Mouse (Mus musculus) kidney, adult 11 months (tissue): ENCODE data around the gene Pla2g4d.
A peak's percentile ranks its signal among the peaks of the same experiment; 100 is the strongest.

Experiments
- DNase-seq: peaks from one replicate; pipeline ENCODE4 v3.0.0; 2022

Pla2g4d gene

DNA sequence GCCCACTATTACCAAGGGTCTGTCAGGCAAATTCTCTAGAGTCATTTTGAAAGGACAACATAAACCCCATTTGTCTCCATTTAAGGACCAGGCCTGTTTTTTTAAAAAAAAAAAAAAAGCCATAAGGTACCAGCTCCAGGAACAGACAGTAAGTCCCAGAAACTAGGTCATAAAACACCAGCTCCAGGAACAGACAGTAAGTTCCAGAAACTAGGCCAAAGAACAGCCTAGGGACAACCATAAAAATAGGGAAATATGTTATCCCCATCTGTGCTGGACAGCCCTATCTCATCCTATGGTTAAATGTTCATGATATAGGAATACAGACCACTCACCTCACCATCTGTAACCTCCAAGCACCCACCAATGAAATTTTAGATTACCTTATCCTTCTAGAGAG is 32.7 kb downstream of the Pla2g4d start:
- no peak for DNase-seq

DNA sequence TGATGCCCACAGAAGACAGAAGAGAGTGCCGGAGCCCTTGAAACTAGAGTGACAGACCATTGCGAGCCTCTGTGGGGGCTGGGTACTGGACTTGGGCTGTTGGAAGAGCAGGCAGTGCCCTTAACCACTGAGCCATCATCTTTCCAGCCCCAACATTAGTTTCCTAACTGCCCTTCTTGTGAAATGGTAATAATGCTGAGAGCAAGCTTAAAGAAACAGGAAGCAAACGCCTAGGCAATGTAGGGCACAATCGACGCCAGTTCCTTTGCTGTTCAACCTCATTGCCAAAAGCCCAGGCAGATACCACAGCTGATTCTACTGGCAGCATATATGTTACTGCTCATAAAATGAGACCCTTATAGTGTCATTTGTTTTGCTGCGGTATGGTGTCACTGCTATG is 36.4 kb downstream of the Pla2g4d start:
- DNase-seq, result no peak

GRCm38 (mm10) chr2:120245421-120246016 is 43.5 kb downstream of the Pla2g4d start:
- DNase-seq, result no peak

- no peak for DNase-seq
These were observed 44.1 kb downstream of the Pla2g4d start, which contains the start of gene Pla2g4e for GRCm38 (mm10) chr2:120244679-120245420. Gene Pla2g4e, minus strand, starts transcription at chr2:120245335.

- DNase-seq, result no peak
These were observed 45.0 kb downstream of the Pla2g4d start for GRCm38 (mm10) chr2:120243995-120244394.

DNA sequence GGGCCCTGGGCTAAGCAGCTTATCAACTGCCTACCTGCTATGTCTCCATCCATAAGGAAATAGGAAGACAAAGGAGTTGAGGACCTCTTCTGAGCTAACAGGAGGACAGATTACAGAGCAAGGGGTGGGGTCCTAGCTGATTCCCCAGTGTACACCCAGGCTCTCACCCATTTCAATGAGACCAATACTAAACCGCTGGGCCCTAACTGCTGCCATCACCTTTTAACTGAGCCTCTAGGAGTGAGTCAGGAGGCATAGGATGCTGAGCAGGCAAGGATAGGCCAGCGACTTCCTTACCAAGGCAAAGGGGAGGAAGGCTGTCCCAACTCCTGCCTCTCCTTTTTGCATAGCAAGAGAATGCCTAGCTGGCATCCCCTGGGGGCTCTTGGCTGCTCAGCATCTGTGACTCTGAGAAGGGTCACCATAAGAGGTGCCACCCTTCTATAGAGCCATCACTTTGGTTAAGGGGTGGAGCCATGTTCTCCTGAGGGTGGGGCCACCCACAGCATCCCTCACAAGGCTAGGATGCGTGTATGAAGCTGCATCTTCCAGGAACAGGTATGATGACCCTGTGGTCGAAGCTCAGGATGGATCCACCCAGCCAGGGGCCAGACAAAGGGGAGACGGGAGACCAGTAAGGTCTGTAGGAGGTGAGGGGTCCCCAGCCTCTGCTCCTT is 46.1 kb downstream of the Pla2g4d start:
- DNase-seq, result no peak

DNA sequence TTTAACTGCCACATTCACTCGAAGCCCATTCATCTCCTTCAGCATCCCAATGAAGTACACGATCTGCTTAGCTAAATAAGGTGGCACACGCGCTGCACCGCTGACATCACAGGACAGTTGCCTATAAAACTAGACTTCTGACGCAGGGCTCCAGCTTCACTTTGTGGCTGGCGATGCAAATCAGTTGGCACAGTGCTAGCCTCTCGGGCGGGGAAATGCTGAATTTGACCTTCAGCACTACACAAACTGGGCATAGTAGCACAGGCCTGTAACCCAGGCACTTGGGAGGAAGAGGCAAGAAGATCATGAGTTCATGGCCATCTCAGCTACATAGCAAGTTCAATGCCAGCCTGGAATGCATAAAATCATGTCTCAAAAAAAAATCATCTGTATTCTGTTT is 50.3 kb downstream of the Pla2g4d start:
- peak; percentile 15 for DNase-seq

- DNase-seq, result no peak
These were observed 51.2 kb downstream of the Pla2g4d start for GRCm38 (mm10) chr2:120237784-120238183.

GRCm38 (mm10) chr2:120235947-120236640 is 52.9 kb downstream of the Pla2g4d start:
- no peak for DNase-seq

- DNase-seq, result no peak
These were observed 53.6 kb downstream of the Pla2g4d start for GRCm38 (mm10) chr2:120235381-120235780.

DNA sequence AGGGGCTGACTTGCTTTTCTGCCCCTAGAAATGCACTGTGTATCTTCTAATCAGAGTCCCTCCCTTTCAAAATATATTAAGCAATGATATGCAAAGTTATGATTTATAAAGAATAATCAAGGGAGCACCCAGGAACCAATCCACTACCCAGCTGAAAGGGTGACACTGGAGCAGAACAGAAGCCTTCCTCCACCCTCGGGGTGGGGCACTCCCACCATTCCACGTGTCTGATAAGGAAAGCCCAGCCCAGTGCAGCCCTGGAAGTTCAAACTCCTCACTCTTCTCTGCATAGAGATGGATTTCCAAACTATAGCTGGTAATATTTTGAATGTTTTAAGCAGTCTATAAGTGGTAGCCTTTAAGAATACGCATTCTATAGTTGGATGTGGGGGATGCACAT is 57.4 kb downstream of the Pla2g4d start:
- no peak for DNase-seq
